ENCODE assay signal across 8 mouse cellular contexts in the genomic region with DNA sequence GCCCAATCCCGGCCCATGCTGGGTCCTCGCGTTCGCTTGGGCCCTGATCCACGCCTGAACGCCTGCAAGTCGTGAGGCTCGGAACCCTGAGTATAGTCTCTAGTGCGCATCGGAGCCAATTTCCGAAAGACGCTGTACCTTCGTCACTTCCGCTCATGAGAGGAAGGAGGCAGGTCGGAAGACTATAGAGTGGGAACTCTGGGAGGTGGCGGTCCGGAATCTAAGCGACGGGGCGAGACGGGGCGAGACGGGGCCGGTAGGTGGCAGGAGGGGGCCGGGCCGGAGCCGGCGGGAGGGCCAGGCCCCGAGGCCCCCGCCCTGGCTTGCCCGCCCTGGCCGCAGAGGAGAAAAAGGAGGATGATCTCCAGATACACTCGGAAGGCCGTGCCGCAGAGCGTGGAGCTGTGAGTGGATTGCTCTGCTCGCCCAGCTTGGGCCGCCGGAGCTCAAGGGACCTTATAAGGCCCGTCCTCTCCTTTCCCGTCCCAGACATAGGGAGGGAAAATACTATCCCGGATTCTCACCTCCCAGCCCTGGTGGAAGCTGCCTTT. TPM values are rescaled to one million over a fixed set of nuclear protein-coding genes. Genes with fewer than 3 reads are reported as not detected.
DNase-seq lines count a peak whose midpoint lies in the region; ATAC-seq and TF ChIP-seq lines count a peak whose summit lies in the region.

A gene (minus strand): TSS at position 131 of the 551 bp plus-strand sequence.
A gene (plus strand): TSS at position 172 of the 551 bp plus-strand sequence.

- DNase-seq in Patski (ENCODE audit: low read depth, low spot score): peak; percentile 87
- peak; percentile 96 for DNase-seq in cerebellum, postnatal 14 days
- DNase-seq in frontal cortex, postnatal 14 days (ENCODE audit: low spot score in 2 of 2): peak; percentile 89 to 90
- DNase-seq in layer of hippocampus, postnatal 25 days (ENCODE audit: extremely low spot score in 1 of 2, low spot score in 1 of 2): peak; percentile 88 to 89
- DNase-seq in lung, postnatal 25 days (ENCODE audit: low spot score): peak; percentile 94
- peak; percentile 98 for DNase-seq in retina, embryonic 14.5 days (ENCODE audit: low spot score)
- peak; percentile 89 for DNase-seq in thymus, postnatal 4 days

- H3K9me3 ChIP-seq in hindbrain, embryonic 13.5 days: no peaks in the 10 kb centered on the region

- 1% methylated on average over 41 of the region's 42 CpGs for WGBS in hindbrain, embryonic 13.5 days

- CTCF ChIA-PET in Patski (lab: Charles Lee): interaction anchor here (0.7 to 3.6 kb wide), 6 partner anchors 8 to 49 kb away, joined by 3 to 12 read pairs (median 5); no protein-coding TSS in a partner anchor

- POLR2A ChIA-PET in Patski (lab: Charles Lee): interaction anchor here (0.5 to 1.1 kb wide), 3 partner anchors 10 to 68 kb away, joined by 3 to 4 read pairs (median 3); no protein-coding TSS in a partner anchor

- H3K27me3 ChIP-seq in Patski: no peaks in the 10 kb centered on the region
- no peaks in the 10 kb centered on the region for H3K27me3 ChIP-seq in hindbrain, embryonic 13.5 days

- H3K27ac ChIP-seq in hindbrain, embryonic 13.5 days: peak within 1 kb of the TSS; percentile 96

- in situ Hi-C loops in Patski (cut with MboI; ENCODE audit: low pct_unique_long_range_greater_than_20kb): no loop called here

- peak within 1 kb of the TSS; percentile 85 for H3K4me3 ChIP-seq in hindbrain, embryonic 13.5 days

- peaks cover 39% of the 10 kb centered on the region for H3K36me3 ChIP-seq in hindbrain, embryonic 13.5 days

- peak within 1 kb of the TSS; percentile 78 for H3K4me2 ChIP-seq in hindbrain, embryonic 13.5 days

- ATAC-seq in Patski: peak; percentile 85
- peak; percentile 98 for ATAC-seq in hindbrain, embryonic 13.5 days (ENCODE audit: low FRiP score)

- peak; percentile 91 for TF ChIP-seq CTCF in Patski (IDR thresholded peaks at IDR 0.05)

- H3K9ac ChIP-seq in hindbrain, embryonic 13.5 days: peak within 1 kb of the TSS; percentile 95

- H3K4me1 ChIP-seq in hindbrain, embryonic 13.5 days (replicated peaks): peaks cover 34% of the 10 kb centered on the region

RNA-seq across cellular contexts. Expression of the first gene that starts in this region (rescaled TPM):
- 46.4 TPM for polyA plus RNA-seq in Patski (2021)
- polyA plus RNA-seq in hindbrain, embryonic 13.5 days (2015; fragmentation: Nextera tagmentation; extraction: Ambion mirVana): 51.6 and 53.2 TPM in 2 replicates
- total RNA-seq in layer of hippocampus, postnatal 25 days (2021): 10 to 100 TPM; 31.1 to 34.4 TPM

RNA-seq across cellular contexts. Expression of the second gene that starts in this region (rescaled TPM):
- 40.7 TPM for polyA plus RNA-seq in Patski (2021)
- 43.3 and 44.2 TPM in 2 replicates for polyA plus RNA-seq in hindbrain, embryonic 13.5 days (2015; fragmentation: Nextera tagmentation; extraction: Ambion mirVana)
- total RNA-seq in layer of hippocampus, postnatal 25 days (2021): 10 to 100 TPM; 42.4 to 51.7 TPM

Comparison
In these comparisons a context has a peak if more than half of its experiments do, and no peak if none do; other contexts are left out.
1. Peak in every context shown above with its lines: DNase-seq, ATAC-seq, H3K4me3 ChIP-seq and H3K27ac ChIP-seq.